Comparison of ENCODE assay signal across 8 mouse cellular contexts in the genomic region with DNA sequence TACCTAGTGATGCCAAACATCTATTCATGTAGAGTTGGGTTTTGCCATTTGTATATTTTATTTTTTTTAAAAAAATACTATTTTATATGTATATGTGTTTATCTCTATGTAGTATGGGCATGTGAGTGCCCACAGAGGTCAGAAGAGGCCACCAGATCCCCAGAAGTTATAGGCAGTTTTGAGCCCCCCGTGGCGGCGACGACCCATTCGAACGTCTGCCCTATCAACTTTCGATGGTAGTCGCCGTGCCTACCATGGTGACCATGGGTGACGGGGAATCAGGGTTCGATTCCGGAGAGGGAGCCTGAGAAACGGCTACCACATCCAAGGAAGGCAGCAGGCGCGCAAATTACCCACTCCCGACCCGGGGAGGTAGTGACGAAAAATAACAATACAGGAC.
A peak's percentile ranks its signal among the peaks of the same experiment; 100 is the strongest.
DNase-seq lines count a peak whose midpoint lies in the region; ATAC-seq lines count a peak whose summit lies in the region.
"Not testable (repeated sequence)": the region's sequence is repeated elsewhere in the genome, so short reads cannot be mapped to it uniquely, and the experiment has no call there.

No protein-coding gene starts in this region.

- not testable (repeated sequence) for H3K4me2 ChIP-seq in liver, embryonic 13.5 days

- not testable (repeated sequence) for H3K9me3 ChIP-seq in liver, embryonic 13.5 days (replicated peaks)

- intact Hi-C loops in gastrocnemius, postnatal 36 days (cut with DNase I) = not testable (repeated sequence)

- H3K36me3 ChIP-seq in liver, embryonic 13.5 days = not testable (repeated sequence)

- H3K9ac ChIP-seq in liver, embryonic 13.5 days = not testable (repeated sequence)

- not testable (repeated sequence) for H3K4me1 ChIP-seq in liver, embryonic 13.5 days (replicated peaks)

- not testable (repeated sequence) for H3K27me3 ChIP-seq in liver, embryonic 13.5 days

- peak; percentile 64 for DNase-seq in 416B (ENCODE audit: low read depth)
- peak; percentile 24 for DNase-seq in adrenal gland, adult 8-10 months
- DNase-seq in embryo, embryonic 10 days (ENCODE audit: low spot score) = peak; percentile 63
- peak; percentile 47 to 77 for DNase-seq in gastrocnemius, postnatal 36 days
- peak; percentile 81 for DNase-seq in kidney, postnatal 10 days
- DNase-seq in liver, embryonic 13.5 days = peak; percentile 53
- peak; percentile 36 for DNase-seq in ovary, adult 18-20 months (ENCODE audit: low spot score)
- peak; percentile 99 for DNase-seq in testis, postnatal 10 days (ENCODE audit: low spot score)

- ATAC-seq in liver, embryonic 13.5 days (ENCODE audit: low read depth) = not testable (repeated sequence)

- not testable (repeated sequence) for H3K27ac ChIP-seq in liver, embryonic 13.5 days

- WGBS in liver, embryonic 13.5 days (ENCODE audit: insufficient replicate concordance) = 68% methylated on average over 18 of the region's 18 CpGs

- H3K4me3 ChIP-seq in liver, embryonic 13.5 days (replicated peaks) = not testable (repeated sequence)

Comparison
In these comparisons a context has a peak if more than half of its experiments do, and no peak if none do; other contexts are left out.
1. DNase-seq: peak in every context shown above with its lines; median percentile 99 in testis, postnatal 10 days; 81 in kidney, postnatal 10 days; 64 in 416B; 63 in embryo, embryonic 10 days; 62 in gastrocnemius, postnatal 36 days; 53 in liver, embryonic 13.5 days; 36 in ovary, adult 18-20 months; 24 in adrenal gland, adult 8-10 months.